Mouse (Mus musculus): ENCODE measurements at regions not wholly inside any gene's neighbourhood (a gene's known extent, or its start where the extent isn't known, plus 50 kb on each side); places are given as distances from the start of the nearest gene placed in this dataset.

DNA sequence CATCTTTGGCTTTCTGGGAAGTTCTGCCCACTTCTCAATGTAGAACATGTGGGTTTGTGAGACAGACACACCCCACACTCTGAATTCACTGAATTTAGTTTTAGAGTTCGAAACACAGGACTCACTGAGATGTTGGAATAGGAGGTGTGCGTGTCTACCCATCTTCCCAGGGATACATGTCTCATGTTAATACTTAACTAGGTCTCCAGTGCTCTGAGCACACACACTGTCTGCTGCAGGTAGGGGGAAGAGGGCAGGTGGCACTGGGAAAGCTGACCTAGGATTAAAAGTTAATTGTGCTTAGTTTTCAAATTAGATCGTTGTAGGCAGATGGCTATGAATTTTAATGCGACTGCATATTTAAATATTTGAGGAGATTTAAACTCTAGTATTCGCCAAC, 60.0 kb upstream of the Ppm1b start:
- TF ChIP-seq CTCF (IDR thresholded peaks at IDR 0.05; ENCODE audit: insufficient read depth, low read depth, low read length) (no peak), POLR2A (IDR thresholded peaks at IDR 0.05; ENCODE audit: insufficient read depth, low read depth, low read length) (no peak)
